Mouse (Mus musculus) C2C12 (cell line): ENCODE measurements at regions not wholly inside any gene's neighbourhood (a gene's known extent, or its start where the extent isn't known, plus 50 kb on each side); places are given as distances from the start of the nearest gene placed in this dataset.

Source experiments
- H3K27me3 ChIP-seq: one replicate; pipeline ENCODE4 v1.6.1; 2011; ENCODE audit not compliant: control insufficient read depth, insufficient read depth, insufficient read length
- H3K36me3 ChIP-seq: one replicate; pipeline ENCODE4 v1.6.1; 2011; ENCODE audit not compliant: control insufficient read depth, insufficient read depth
- H3K4me3 ChIP-seq: one replicate; pipeline ENCODE4 v1.5.1; 2011; ENCODE audit warnings: mild to moderate bottlenecking, control low read depth; ENCODE audit not compliant: poor library complexity, insufficient read depth, severe bottlenecking
- H3K79me2 ChIP-seq: one replicate; pipeline ENCODE4 v1.6.1; 2011; ENCODE audit not compliant: control insufficient read depth, insufficient read depth
- H3K79me3 ChIP-seq: one replicate; pipeline ENCODE4 v1.6.1; 2011; ENCODE audit warnings: low read depth, control low read depth
- H3ac ChIP-seq: one replicate; pipeline ENCODE3; 2011; ENCODE audit warnings: low read depth; ENCODE audit not compliant: control insufficient read depth, insufficient read length
- CEBPB ChIP-seq: IDR thresholded peaks from one replicate; pipeline ENCODE4 v1.6.1; 2011; ENCODE audit warnings: low read depth, mild to moderate bottlenecking, control low read depth, moderate library complexity
- CTCF ChIP-seq: IDR thresholded peaks from one replicate; pipeline ENCODE4 v1.5.1; 2011; ENCODE audit not compliant: control insufficient read depth, insufficient read depth, insufficient read length
- FOSL1 ChIP-seq: IDR thresholded peaks from one replicate; pipeline ENCODE4 v1.8.0; 2011; ENCODE audit warnings: mild to moderate bottlenecking, low read length; ENCODE audit not compliant: poor library complexity, insufficient read depth, severe bottlenecking
- MAX ChIP-seq: IDR thresholded peaks from one replicate; pipeline ENCODE4 v1.6.1; 2011; ENCODE audit warnings: mild to moderate bottlenecking, control low read depth
- MYOD1 ChIP-seq: IDR thresholded peaks from one replicate; pipeline ENCODE4 v1.6.1; 2011; ENCODE audit warnings: low read depth; ENCODE audit not compliant: control insufficient read depth, insufficient read length
- MYOG ChIP-seq: IDR thresholded peaks from one replicate; pipeline ENCODE4 v1.6.1; 2011; ENCODE audit not compliant: control insufficient read depth, insufficient read length; ENCODE audit errors: extremely low read depth
- USF1 ChIP-seq: IDR thresholded peaks from one replicate; pipeline ENCODE4 v1.6.1; 2011; ENCODE audit warnings: low read depth, mild to moderate bottlenecking, control low read depth, moderate library complexity

DNA sequence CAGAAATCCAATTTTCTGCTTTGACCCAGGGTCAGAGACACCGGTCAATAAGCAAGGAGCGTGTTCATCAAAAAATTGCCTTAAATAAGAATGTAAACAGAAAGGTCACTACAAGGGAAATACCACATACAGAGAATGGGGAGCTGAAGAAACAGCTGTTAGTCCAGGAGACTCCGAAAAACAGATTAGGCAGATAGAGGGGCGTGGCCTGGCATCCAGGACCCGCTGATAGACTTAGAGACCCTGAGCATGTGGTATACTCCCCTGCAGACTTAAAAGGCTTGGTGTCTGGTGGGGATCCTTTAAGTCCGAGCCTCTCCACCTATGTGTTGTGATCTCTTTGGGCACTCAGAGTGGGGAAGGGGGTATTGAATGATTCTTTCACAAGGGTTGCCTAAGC is 271.0 kb upstream of the Sulf2 start:
- no peak for TF ChIP-seq FOSL1
- no peak for TF ChIP-seq CEBPB
- no peak for TF ChIP-seq MYOG
- no peak for TF ChIP-seq USF1
- no peak for TF ChIP-seq CTCF
- no peak for TF ChIP-seq MAX
- TF ChIP-seq MYOD1: no peak
- Histone ChIP-seq H3K36me3 (no peaks in the 10 kb centered on the region), H3ac (no peak overlapping the region), H3K79me3 (no peaks in the 10 kb centered on the region), H3K79me2 (no peaks in the 10 kb centered on the region), H3K27me3 (no peaks in the 10 kb centered on the region), H3K4me3 (no peak overlapping the region)

GRCm38 (mm10) chr2:166425141-166425540 is 269.7 kb upstream of the Sulf2 start:
- TF ChIP-seq CTCF (no peak), MYOG (no peak), FOSL1 (no peak)
- no peaks in the 10 kb centered on the region for H3K79me3 ChIP-seq
- H3ac ChIP-seq: no peak overlapping the region
- no peaks in the 10 kb centered on the region for H3K36me3 ChIP-seq
- H3K79me2 ChIP-seq: no peaks in the 10 kb centered on the region
- no peak overlapping the region for H3K4me3 ChIP-seq
- no peaks in the 10 kb centered on the region for H3K27me3 ChIP-seq

- Histone ChIP-seq H3ac (no peak overlapping the region), H3K79me3 (no peaks in the 10 kb centered on the region), H3K27me3 (no peaks in the 10 kb centered on the region), H3K79me2 (no peaks in the 10 kb centered on the region), H3K4me3 (no peak overlapping the region), H3K36me3 (no peaks in the 10 kb centered on the region)
- no peak for TF ChIP-seq FOSL1
- no peak for TF ChIP-seq MAX
- no peak for TF ChIP-seq CEBPB
- TF ChIP-seq CTCF: no peak
- TF ChIP-seq MYOG: no peak
- no peak for TF ChIP-seq USF1
- no peak for TF ChIP-seq MYOD1
Observed at GRCm38 (mm10) chr2:166423132-166423660, 267.7 kb upstream of the Sulf2 start.

DNA sequence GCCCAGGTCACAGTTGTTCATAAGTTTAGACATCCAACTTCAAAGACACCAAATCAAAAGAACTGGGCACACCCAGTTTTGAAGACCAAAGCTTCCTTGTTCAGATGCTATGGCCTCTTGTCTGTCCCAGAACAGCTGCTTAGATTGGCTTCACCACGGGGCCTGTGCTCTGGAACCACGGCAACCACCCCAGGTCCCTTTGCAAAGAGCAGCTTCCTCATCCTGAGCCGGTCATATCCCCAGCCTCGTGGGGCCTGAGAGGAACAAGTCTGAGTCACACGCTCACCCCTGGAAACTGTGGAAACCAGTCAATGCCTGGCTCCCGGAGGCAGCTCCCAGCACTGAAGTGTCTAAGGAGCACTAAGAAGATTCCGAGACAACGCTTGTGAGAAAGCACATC is 264.8 kb upstream of the Sulf2 start:
- no peaks in the 10 kb centered on the region for H3K36me3 ChIP-seq
- H3ac ChIP-seq: no peak overlapping the region
- H3K4me3 ChIP-seq: no peak overlapping the region
- no peaks in the 10 kb centered on the region for H3K79me2 ChIP-seq
- no peaks in the 10 kb centered on the region for H3K27me3 ChIP-seq
- no peaks in the 10 kb centered on the region for H3K79me3 ChIP-seq
- no peak for TF ChIP-seq MAX
- TF ChIP-seq CEBPB: no peak
- no peak for TF ChIP-seq MYOG
- no peak for TF ChIP-seq FOSL1
- TF ChIP-seq MYOD1: no peak

DNA sequence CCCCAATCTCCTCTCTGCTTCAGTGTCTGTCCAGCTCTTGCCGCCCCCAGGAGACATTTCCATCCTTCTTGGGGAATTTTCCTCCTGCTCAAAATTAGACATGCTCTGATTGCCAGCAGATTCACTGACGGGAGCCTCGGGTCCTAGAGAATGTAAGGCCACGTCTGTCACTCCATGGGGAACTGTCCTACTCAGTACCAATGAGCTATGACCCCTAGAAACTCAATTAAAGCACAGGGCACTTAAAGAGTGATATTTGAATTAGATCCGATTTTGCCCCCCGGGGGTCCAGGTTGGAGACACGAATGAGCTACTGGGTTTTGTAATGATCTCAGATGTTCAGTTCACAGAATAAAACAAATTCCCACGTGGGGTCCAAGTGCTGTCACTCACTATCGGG is 263.8 kb upstream of the Sulf2 start:
- Histone ChIP-seq H3K36me3 (no peaks in the 10 kb centered on the region), H3K27me3 (no peaks in the 10 kb centered on the region), H3K79me2 (no peaks in the 10 kb centered on the region), H3ac (no peak overlapping the region), H3K79me3 (no peaks in the 10 kb centered on the region), H3K4me3 (no peak overlapping the region)
- no peak for TF ChIP-seq USF1
- TF ChIP-seq CEBPB: no peak
- no peak for TF ChIP-seq MYOD1
- TF ChIP-seq MAX: no peak
- TF ChIP-seq CTCF: no peak
- TF ChIP-seq FOSL1: no peak
- TF ChIP-seq MYOG: no peak

- Histone ChIP-seq H3ac (no peak overlapping the region), H3K36me3 (no peaks in the 10 kb centered on the region), H3K4me3 (no peak overlapping the region), H3K27me3 (no peaks in the 10 kb centered on the region), H3K79me2 (no peaks in the 10 kb centered on the region), H3K79me3 (no peaks in the 10 kb centered on the region)
- TF ChIP-seq CTCF: no peak
- no peak for TF ChIP-seq MYOG
- no peak for TF ChIP-seq MYOD1
- TF ChIP-seq USF1: no peak
Observed at GRCm38 (mm10) chr2:166418279-166418678, 262.8 kb upstream of the Sulf2 start.
